ENCODE assay signal across 8 mouse cellular contexts in genomic region chr12:45072185-45072584, GRCm38 (mm10). TPM values are rescaled to one million over a fixed set of nuclear protein-coding genes. Genes with fewer than 3 reads are reported as not detected.
DNase-seq lines count a peak whose midpoint lies in the region; ATAC-seq and TF ChIP-seq lines count a peak whose summit lies in the region.

No protein-coding gene starts in this region.

- no peak for DNase-seq in heart, embryonic 10.5 days (ENCODE audit: low spot score)
- no peak for DNase-seq in Patski (ENCODE audit: low read depth, low spot score)
- no peak for DNase-seq in right cerebral cortex, postnatal 14 days
- DNase-seq in cerebellum, adult 11 months: no peak
- DNase-seq in cerebellum, postnatal 36 days: no peak

- no peaks in the 10 kb centered on the region for H3K9me3 ChIP-seq in heart, embryonic 14.5 days (ENCODE audit: control insufficient read depth, low read length)
- no peaks in the 10 kb centered on the region for H3K9me3 ChIP-seq in heart, embryonic 10.5 days
- H3K9me3 ChIP-seq in heart, embryonic 15.5 days (replicated peaks): no peaks in the 10 kb centered on the region
- H3K9me3 ChIP-seq in limb, embryonic 13.5 days: no peaks in the 10 kb centered on the region

- WGBS in heart, embryonic 14.5 days: 51% methylated on average over 3 of the region's 3 CpGs
- 46% methylated on average over 3 of the region's 3 CpGs for WGBS in heart, embryonic 10.5 days
- WGBS in heart, embryonic 15.5 days: 51% methylated on average over 3 of the region's 3 CpGs
- WGBS in limb, embryonic 13.5 days: 42% methylated on average over 3 of the region's 3 CpGs

- H3K4me3 ChIP-seq in heart, embryonic 14.5 days (ENCODE audit: control insufficient read depth in 1 of 2, insufficient read depth in 1 of 2, low read depth in 1 of 2, low read length in 2 of 2): no peak overlapping the region
- no peak overlapping the region for H3K4me3 ChIP-seq in heart, embryonic 10.5 days
- no peak overlapping the region for H3K4me3 ChIP-seq in heart, embryonic 15.5 days
- H3K4me3 ChIP-seq in limb, embryonic 13.5 days: no peak overlapping the region

- POLR2A ChIA-PET in Patski (lab: Charles Lee): no interaction called here

- no peak overlapping the region for H3K27ac ChIP-seq in heart, embryonic 14.5 days (replicated peaks in 1 of 2; ENCODE audit: control insufficient read depth in 1 of 2, insufficient read depth in 1 of 2, low read depth in 2 of 2, low read length in 2 of 2)
- H3K27ac ChIP-seq in heart, embryonic 10.5 days: no peak overlapping the region
- no peak overlapping the region for H3K27ac ChIP-seq in heart, embryonic 15.5 days
- no peak overlapping the region for H3K27ac ChIP-seq in limb, embryonic 13.5 days

- CTCF ChIA-PET in Patski (lab: Charles Lee): interaction anchor here (1.1 to 2.4 kb wide), 3 partner anchors 11 to 223 kb away, joined by 3 to 14 read pairs (median 4); no protein-coding TSS in a partner anchor

- no peaks in the 10 kb centered on the region for H3K36me3 ChIP-seq in heart, embryonic 14.5 days (ENCODE audit: control insufficient read depth, insufficient read depth, low read length)
- H3K36me3 ChIP-seq in heart, embryonic 10.5 days: no peaks in the 10 kb centered on the region
- no peaks in the 10 kb centered on the region for H3K36me3 ChIP-seq in heart, embryonic 15.5 days
- H3K36me3 ChIP-seq in limb, embryonic 13.5 days: no peaks in the 10 kb centered on the region

- no peaks in the 10 kb centered on the region for H3K27me3 ChIP-seq in heart, embryonic 14.5 days (ENCODE audit: control insufficient read depth, insufficient read depth, low read length)
- no peaks in the 10 kb centered on the region for H3K27me3 ChIP-seq in heart, embryonic 10.5 days (ENCODE audit: insufficient read depth, poor library complexity, severe bottlenecking)
- no peaks in the 10 kb centered on the region for H3K27me3 ChIP-seq in Patski
- H3K27me3 ChIP-seq in heart, embryonic 15.5 days: no peaks in the 10 kb centered on the region
- H3K27me3 ChIP-seq in limb, embryonic 13.5 days: peaks cover 4% of the 10 kb centered on the region; the same call in 1 of the 2 replicates

- H3K4me2 ChIP-seq in heart, embryonic 14.5 days (ENCODE audit: low read length): peak overlapping the region; percentile 86; the same call in 1 of the 2 replicates
- peak overlapping the region; percentile 96; the same call in 1 of the 2 replicates for H3K4me2 ChIP-seq in heart, embryonic 15.5 days
- peak overlapping the region; percentile 93 for H3K4me2 ChIP-seq in limb, embryonic 13.5 days (replicated peaks)

- H3K9ac ChIP-seq in heart, embryonic 14.5 days (ENCODE audit: low read length): no peak overlapping the region
- no peak overlapping the region for H3K9ac ChIP-seq in heart, embryonic 15.5 days
- H3K9ac ChIP-seq in limb, embryonic 13.5 days: no peak overlapping the region

- TF ChIP-seq CTCF in Patski (IDR thresholded peaks at IDR 0.05): peak; percentile 42

- no peak for ATAC-seq in heart, embryonic 14.5 days (ENCODE audit: insufficient number of reproducible peaks, insufficient read depth, low FRiP score, low read depth)
- no peak for ATAC-seq in Patski
- no peak for ATAC-seq in heart, embryonic 15.5 days (replicated peaks; ENCODE audit: insufficient number of reproducible peaks, insufficient read depth, low FRiP score, low read depth)
- no peak for ATAC-seq in limb, embryonic 13.5 days (ENCODE audit: low FRiP score, low read depth)

- in situ Hi-C loops in Patski (cut with MboI; ENCODE audit: low pct_unique_long_range_greater_than_20kb): loop anchor here (5.0 kb wide), 1 partner anchor 210 kb away; no protein-coding TSS in a partner anchor

- H3K4me1 ChIP-seq in heart, embryonic 14.5 days (ENCODE audit: control insufficient read depth in 2 of 2, insufficient read depth in 2 of 2, low read length in 2 of 2): peaks cover 16 to 18% of the 10 kb centered on the region in 2 experiments
- peaks cover 25% of the 10 kb centered on the region for H3K4me1 ChIP-seq in heart, embryonic 10.5 days
- peaks cover 29% of the 10 kb centered on the region for H3K4me1 ChIP-seq in heart, embryonic 15.5 days (replicated peaks)
- H3K4me1 ChIP-seq in limb, embryonic 13.5 days: peaks cover 46% of the 10 kb centered on the region

RNA-seq across cellular contexts. Expression of gene Stxbp6, which starts 2.3 kb away (rescaled TPM):
- 15.5 and 17.9 TPM in 2 replicates for polyA plus RNA-seq in heart, embryonic 14.5 days (2014; fragmentation: Nextera tagmentation; extraction: Ambion mirVana)
- polyA plus RNA-seq in heart, embryonic 10.5 days (2016; fragmentation: Nextera tagmentation; extraction: Ambion mirVana): 11.0 and 15.6 TPM in 2 replicates
- 29.8 TPM for polyA plus RNA-seq in Patski (2021)
- polyA plus RNA-seq in heart, embryonic 15.5 days (2015; fragmentation: Nextera tagmentation; extraction: Ambion mirVana): 13.1 and 16.6 TPM in 2 replicates
- polyA plus RNA-seq in limb, embryonic 13.5 days (2015; fragmentation: Nextera tagmentation; extraction: Ambion mirVana): 17.0 and 20.4 TPM in 2 replicates
